Mouse (Mus musculus) G1E (cell line): ENCODE measurements around the gene Mtor.
A peak's percentile ranks its signal among the peaks of the same experiment; 100 is the strongest.

Source experiments
- CTCF ChIP-seq: IDR thresholded peaks from 2 replicates; pipeline ENCODE4 v1.5.1; 2012; ENCODE audit warnings: low read depth, low read length, inconsistent platforms, mixed read lengths
- GATA1 ChIP-seq: IDR thresholded peaks from 2 replicates; pipeline ENCODE4 v1.6.1; 2012; ENCODE audit warnings: borderline replicate concordance, low read length, inconsistent platforms, mixed read lengths
- GATA2 ChIP-seq: IDR thresholded peaks from 2 replicates; pipeline ENCODE4 v1.6.1; 2012; ENCODE audit warnings: low read depth, low read length, inconsistent platforms, borderline replicate concordance
- POLR2AphosphoS5 ChIP-seq: IDR thresholded peaks from 2 replicates; pipeline ENCODE4 v1.6.1; 2012; ENCODE audit warnings: low read depth, low read length, inconsistent platforms; ENCODE audit not compliant: insufficient replicate concordance
- TAL1 ChIP-seq: conservative IDR thresholded peaks from 2 replicates; pipeline ENCODE4 v1.6.1; 2012; ENCODE audit warnings: low read depth, low read length, inconsistent platforms, mixed read lengths

- TF ChIP-seq CTCF = no peak
- peak; percentile 87 for TF ChIP-seq TAL1
- TF ChIP-seq GATA2 = no peak
- TF ChIP-seq GATA1 = no peak
- TF ChIP-seq POLR2AphosphoS5 = no peak
These were observed 134.8 kb downstream of the Mtor start for GRCm38 (mm10) chr4:148583257-148583656.
